Mouse (Mus musculus): ENCODE results near the gene Mvb12b.

DNA sequence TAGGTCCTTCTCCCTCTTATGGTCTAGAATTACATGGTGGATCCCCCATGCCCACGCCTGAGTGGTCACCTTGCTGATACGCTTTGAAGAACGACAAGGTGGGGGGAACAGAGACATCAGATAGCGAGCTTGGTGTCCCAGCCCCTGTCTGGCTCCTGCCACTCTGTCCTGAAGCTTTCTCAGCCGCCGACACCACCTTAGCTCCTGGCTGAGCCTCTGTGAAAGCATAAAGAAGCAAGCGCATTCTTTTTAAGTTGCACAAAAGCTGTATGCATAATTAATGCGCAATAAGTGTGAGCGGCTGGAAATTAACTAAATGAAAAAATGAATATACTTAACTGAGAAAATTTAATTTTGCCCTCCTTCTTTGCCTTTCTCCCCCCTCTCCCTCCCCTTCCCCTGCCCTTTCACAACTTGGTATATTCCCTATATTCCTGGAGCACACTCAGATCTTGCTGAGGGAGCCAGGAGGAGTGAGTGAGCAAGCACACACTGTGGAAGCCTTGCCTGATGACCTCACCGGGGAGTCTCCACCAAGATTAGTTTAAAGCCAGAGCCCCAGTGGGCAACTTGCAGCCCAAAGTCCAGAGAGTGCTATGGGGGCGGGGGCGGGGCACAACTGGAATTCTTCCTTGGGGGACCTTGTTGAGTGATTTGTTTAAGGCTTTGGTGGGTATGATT, 174.0 kb downstream of the Mvb12b start:
- no peak for TF ChIP-seq POLR2A (IDR thresholded peaks at IDR 0.05; ENCODE audit: control insufficient read depth, extremely low read depth, insufficient read depth, low read length, poor library complexity)
- TF ChIP-seq CTCF (IDR thresholded peaks at IDR 0.05; ENCODE audit: borderline replicate concordance, control insufficient read depth, extremely low read depth, insufficient read depth, low read length, poor library complexity) = no peak
